Mouse (Mus musculus) embryonic fibroblast, embryonic 13.5 days (primary cell): ENCODE data around the gene Lmna.

Experiments
- CTCF ChIP-seq: IDR thresholded peaks from 2 replicates; pipeline ENCODE4 v1.5.1; 2011; ENCODE audit warnings: mild to moderate bottlenecking, control low read depth, low read length, moderate library complexity, borderline replicate concordance; ENCODE audit not compliant: insufficient read depth
- POLR2A ChIP-seq: IDR thresholded peaks from 2 replicates; pipeline ENCODE4 v1.6.1; 2011; ENCODE audit warnings: low read depth, mild to moderate bottlenecking, control low read depth, low read length, moderate library complexity

DNA sequence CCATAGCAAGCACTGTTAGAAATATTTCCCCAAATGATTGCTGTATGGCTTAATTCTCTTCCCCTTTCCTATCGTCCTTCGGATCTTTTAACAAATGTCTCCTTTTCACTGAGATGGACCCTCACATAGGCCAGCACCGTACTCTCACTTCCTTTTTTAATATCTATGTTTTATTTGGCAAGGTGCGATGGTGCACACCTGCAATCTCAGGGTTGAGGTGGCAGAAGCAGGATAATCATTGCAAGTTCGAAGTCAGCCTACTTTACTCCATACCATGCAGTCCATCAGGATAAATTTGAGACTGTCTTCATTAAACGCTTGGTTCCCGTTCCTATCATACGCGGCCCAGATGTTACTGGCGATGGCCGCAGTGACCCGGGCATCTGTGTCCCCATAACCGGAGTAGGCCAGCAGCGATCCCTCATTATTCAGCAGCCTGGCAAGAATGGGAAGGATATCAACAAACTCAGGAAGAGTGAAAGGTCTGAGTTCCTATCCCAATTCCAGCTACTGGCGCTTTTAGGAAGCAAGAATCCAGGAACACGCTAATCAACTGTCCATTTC lies 42.4 kb upstream of the Lmna start:
- no peak for TF ChIP-seq CTCF
- TF ChIP-seq POLR2A: no peak
